Mouse (Mus musculus) intestine, embryonic 16.5 days (tissue): ENCODE data around the gene Pet117. TPM values are rescaled to one million over a fixed set of nuclear protein-coding genes. Genes with fewer than 3 reads are reported as not detected.
A peak's percentile ranks its signal among the peaks of the same experiment; 100 is the strongest.

Source experiments
- ATAC-seq: fragments of 200-750 bp; cut with Nextera tagmentation; 2 replicates; pipeline ENCODE4 v1.8.0; 2017; ENCODE audit warnings: moderate TSS enrichment, moderate library complexity
- H3K27ac ChIP-seq: fragments of 300-500 bp; sonication (generic); 2 replicates; pipeline ENCODE4 v1.5.1; 2014; ENCODE audit warnings: mild to moderate bottlenecking, low read length
- H3K27me3 ChIP-seq: fragments of 300-500 bp; sonication (generic); replicated peaks from 2 replicates; pipeline ENCODE4 v1.6.1; 2014; ENCODE audit warnings: low read length, control low read depth, mixed read lengths; ENCODE audit not compliant: control insufficient read depth, insufficient read depth
- H3K36me3 ChIP-seq: fragments of 300-500 bp; sonication (generic); 2 replicates; pipeline ENCODE4 v1.6.1; 2014; ENCODE audit warnings: low read length, control low read depth; ENCODE audit not compliant: control insufficient read depth, insufficient read depth
- H3K4me1 ChIP-seq: fragments of 300-500 bp; sonication (generic); 2 replicates; pipeline ENCODE4 v1.6.1; 2014; ENCODE audit warnings: low read length, control low read depth, mixed read lengths; ENCODE audit not compliant: control insufficient read depth, insufficient read depth
- H3K4me2 ChIP-seq: fragments of 300-500 bp; sonication (generic); 2 replicates; pipeline ENCODE4 v1.6.1; 2014; ENCODE audit warnings: low read depth, low read length, control low read depth
- H3K4me3 ChIP-seq: fragments of 300-500 bp; sonication (generic); 2 replicates; pipeline ENCODE4 v1.5.1; 2014; ENCODE audit warnings: mild to moderate bottlenecking, low read length
- H3K9ac ChIP-seq: fragments of 300-500 bp; sonication (generic); 2 replicates; pipeline ENCODE4 v1.6.1; 2014; ENCODE audit warnings: low read depth, low read length
- H3K9me3 ChIP-seq: fragments of 300-500 bp; sonication (generic); 2 replicates; pipeline ENCODE4 v1.6.1; 2016; ENCODE audit warnings: low read length, control low read depth; ENCODE audit not compliant: control insufficient read depth
- whole genome bisulfite sequencing: fragments of 180-500 bp; shearing (Covaris S2); extraction: QIAGEN DNeasy Blood & Tissue Kit; methylation state at CpG from one replicate; pipeline ENCODE4 v1.1.7; 2014; 5-methylcytosine and 5-hydroxymethylcytosine counted together
- polyA plus RNA-seq: library from polyadenylated mRNA; unstranded; fragments of >200 nt; fragmentation: Nextera tagmentation; extraction: Ambion mirVana; gene quantifications from 2 replicates; pipeline ENCODE4 v1.2.1, GENCODE M21; 2015

Pet117 gene
- polyA plus RNA-seq, 1 experiment from 2014 or later = 1.3 TPM

DNA sequence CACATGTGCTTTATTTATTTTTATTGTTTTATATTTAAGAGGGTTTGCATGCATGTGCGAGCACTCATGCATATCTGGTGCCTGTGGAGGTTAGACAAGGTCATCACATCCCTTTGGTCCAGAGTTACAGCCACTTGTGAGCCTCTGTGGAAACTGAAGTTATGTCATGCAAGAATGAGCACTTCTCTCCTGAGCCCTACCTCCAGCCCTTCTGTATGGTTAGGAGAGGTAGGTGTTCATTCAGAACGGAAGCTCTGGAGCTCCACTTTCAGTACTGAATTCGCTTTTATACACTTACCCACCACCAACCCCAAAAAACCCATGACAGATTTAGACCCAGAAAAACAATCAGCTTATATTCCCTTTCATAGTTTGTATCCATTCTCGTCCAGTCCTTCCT lies 2.8 kb downstream of the Pet117 start:
- no peak for ATAC-seq
- no peak overlapping the region for H3K27ac ChIP-seq
- H3K9ac ChIP-seq = no peak overlapping the region
- no peak overlapping the region for H3K4me2 ChIP-seq
- H3K4me3 ChIP-seq = no peak overlapping the region
- peaks cover 15% of the 10 kb centered on the region for H3K36me3 ChIP-seq
- H3K4me1 ChIP-seq = peaks cover 9% of the 10 kb centered on the region; the same call in 1 of the 2 replicates
- WGBS = 96% methylated on average over 4 of the region's 4 CpGs
- H3K27me3 ChIP-seq = no peaks in the 10 kb centered on the region
- no peaks in the 10 kb centered on the region for H3K9me3 ChIP-seq

DNA sequence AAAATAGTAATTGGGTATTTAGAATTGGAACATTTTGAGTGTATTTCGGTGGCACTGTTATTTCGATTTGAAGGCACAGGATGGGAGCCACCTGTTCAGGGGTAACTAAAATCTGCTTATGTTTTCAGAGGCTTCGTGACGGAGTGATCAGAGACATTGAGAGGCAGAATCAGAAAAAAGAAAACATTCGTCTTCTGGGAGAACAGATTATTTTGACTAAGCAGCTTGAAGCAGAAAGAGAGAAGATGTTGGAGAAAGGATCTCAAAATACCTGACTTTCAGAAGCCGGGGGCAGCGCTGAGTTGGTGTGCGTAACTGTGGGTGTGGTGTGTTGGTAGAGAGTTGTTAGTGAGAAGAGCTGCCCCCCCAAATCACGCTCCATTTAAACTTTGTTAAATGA lies 4.3 kb downstream of the Pet117 start:
- Histone ChIP-seq H3K27ac (no peak overlapping the region), H3K4me3 (no peak overlapping the region), H3K4me2 (no peak overlapping the region), H3K27me3 (no peaks in the 10 kb centered on the region), H3K4me1 (peaks cover 9% of the 10 kb centered on the region; the same call in 1 of the 2 replicates), H3K9ac (no peak overlapping the region), H3K9me3 (no peaks in the 10 kb centered on the region), H3K36me3 (peaks cover 15% of the 10 kb centered on the region)
- ATAC-seq = no peak
- 91% methylated on average over 9 of the region's 9 CpGs for WGBS

DNA sequence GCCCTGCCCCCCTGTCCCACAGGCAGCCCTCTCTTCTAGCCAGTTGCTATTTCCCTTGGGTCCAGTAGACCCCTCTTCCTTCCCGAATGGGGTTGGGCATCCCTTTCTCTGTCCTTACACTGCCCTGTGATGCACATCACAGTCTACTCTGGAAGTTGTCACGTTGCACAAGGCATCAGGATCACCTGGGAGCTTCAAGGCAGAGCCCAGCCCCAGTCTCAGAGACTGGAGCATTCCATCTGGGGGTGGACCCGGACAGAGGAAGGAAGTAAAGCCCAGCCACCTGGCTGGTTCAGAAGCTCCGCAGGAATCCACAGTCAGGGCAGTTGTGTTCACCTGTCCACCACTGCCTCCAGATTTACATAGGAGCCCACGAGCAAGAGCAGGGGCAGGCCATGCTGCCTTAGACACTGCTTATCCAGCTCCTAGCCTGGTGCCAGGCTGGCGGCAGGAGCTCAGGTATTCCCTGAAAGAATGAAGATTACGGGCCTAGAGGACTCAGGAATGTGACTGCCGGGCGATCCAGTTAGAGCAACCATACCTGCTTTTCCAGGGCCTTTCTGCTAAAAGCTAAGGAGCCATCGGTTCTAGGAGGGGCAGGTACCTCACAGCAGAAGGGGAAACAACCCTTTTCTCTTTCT lies 6.4 kb downstream of the Pet117 start:
- Histone ChIP-seq H3K9me3 (no peaks in the 10 kb centered on the region), H3K4me1 (peaks cover 7% of the 10 kb centered on the region; the same call in 1 of the 2 replicates), H3K27ac (no peak overlapping the region), H3K4me2 (no peak overlapping the region), H3K27me3 (no peaks in the 10 kb centered on the region), H3K36me3 (peaks cover 18% of the 10 kb centered on the region), H3K9ac (no peak overlapping the region), H3K4me3 (no peak overlapping the region)
- ATAC-seq = no peak
- 74% methylated on average over 10 of the region's 10 CpGs for WGBS

DNA sequence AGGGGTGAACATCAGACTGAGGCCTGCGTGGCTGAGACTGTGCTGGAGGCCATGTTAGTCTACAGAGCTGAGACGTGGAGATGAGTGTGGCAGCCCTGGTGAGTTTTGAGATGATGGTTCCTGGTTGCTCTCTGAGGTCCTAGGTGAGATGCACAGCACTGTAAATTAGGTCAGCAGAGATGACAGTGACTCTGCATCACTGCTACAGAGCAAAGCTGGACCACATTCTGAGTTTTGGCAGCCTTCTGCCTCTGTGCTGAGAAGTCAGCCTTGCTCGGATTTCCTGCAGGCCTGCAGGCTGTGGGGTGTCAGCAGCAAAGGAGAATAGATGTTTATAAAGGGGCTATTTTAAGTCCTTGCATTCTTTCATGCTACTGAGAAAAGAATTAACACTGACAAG lies 12.5 kb downstream of the Pet117 start:
- Histone ChIP-seq H3K4me3 (no peak overlapping the region), H3K9ac (no peak overlapping the region), H3K27ac (peak overlapping the region; percentile 34; the same call in 1 of the 2 replicates), H3K4me2 (no peak overlapping the region), H3K4me1 (no peaks in the 10 kb centered on the region), H3K36me3 (peaks cover 8% of the 10 kb centered on the region; the same call in 1 of the 2 replicates), H3K27me3 (no peaks in the 10 kb centered on the region), H3K9me3 (no peaks in the 10 kb centered on the region)
- 80% methylated on average over 3 of the region's 3 CpGs for WGBS
- 0 out of 2 replicates have a peak, but pooled peaks have one; percentile 40 for ATAC-seq

DNA sequence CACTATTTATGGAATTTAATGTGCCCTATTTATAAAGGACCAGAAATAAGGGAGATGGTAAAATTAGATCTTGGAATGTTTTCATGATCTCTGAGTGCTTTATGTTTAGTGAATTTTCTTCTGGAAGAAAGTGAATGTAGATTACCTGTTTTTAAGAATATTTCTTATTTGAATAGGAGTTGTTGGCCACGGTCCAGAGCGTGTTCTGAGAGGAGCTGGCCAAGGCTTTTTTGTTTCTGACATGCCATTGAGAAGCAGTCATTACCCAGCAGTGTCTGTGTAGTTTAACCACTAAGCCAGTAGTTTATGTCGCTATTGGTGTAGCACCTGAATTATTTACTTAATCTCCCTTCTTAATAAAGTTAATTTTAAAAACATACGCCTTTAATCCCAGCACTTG lies 12.9 kb downstream of the Pet117 start:
- H3K27ac ChIP-seq = no peak overlapping the region
- H3K4me2 ChIP-seq = no peak overlapping the region
- H3K4me1 ChIP-seq = no peaks in the 10 kb centered on the region
- no peak overlapping the region for H3K4me3 ChIP-seq
- no peak overlapping the region for H3K9ac ChIP-seq
- peaks cover 8% of the 10 kb centered on the region; the same call in 1 of the 2 replicates for H3K36me3 ChIP-seq
- H3K9me3 ChIP-seq = no peaks in the 10 kb centered on the region
- ATAC-seq = no peak
- H3K27me3 ChIP-seq = no peaks in the 10 kb centered on the region
- 86% methylated on average over 4 of the region's 4 CpGs for WGBS

DNA sequence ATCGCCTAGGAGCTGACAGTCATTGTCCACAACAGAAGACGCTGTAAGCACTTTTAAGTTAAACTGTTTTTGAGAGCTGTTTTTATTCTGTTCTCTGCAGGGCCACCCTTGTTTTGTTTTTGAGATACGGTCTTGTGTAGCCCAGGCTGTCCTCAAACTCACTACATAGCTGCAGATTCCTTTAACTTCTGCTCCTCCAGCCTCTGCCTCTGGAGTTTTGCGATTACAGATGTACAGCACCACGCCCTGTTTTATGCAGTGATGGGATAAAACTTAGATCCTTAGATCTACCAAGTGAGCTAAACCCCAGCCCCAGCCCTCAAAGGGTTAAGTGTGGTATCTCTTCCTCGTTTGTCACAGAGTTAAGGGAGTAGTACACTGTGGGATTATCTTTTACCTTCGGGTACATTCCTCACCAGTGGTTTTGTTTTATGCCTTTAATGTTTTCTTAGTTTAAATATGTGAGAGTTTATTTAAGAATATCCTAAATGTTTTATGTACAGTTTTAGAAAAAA lies 13.9 kb downstream of the Pet117 start:
- H3K36me3 ChIP-seq = peaks cover 8% of the 10 kb centered on the region; the same call in 1 of the 2 replicates
- WGBS = 77% methylated on average over 7 of the region's 7 CpGs

DNA sequence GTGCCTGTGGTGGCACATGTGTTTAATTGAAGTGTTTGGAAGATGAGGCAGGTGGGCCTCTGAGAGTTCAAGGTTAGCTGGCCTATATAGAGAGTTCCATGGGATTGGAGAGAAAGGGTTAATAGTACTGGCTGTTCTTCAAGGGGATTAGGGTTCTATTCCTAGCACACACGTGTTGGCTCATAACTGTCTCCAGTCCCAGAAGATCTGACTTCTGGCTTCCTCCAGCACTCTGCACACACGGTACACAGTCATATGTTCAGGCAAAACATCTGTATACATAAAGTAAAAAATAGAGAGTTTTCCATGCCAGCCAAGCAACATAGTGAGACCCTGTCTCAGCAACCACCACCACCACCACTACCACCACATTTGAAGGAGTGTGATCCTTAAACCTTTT lies 17.5 kb downstream of the Pet117 start:
- Histone ChIP-seq H3K9ac (no peak overlapping the region), H3K36me3 (peaks cover 25% of the 10 kb centered on the region), H3K4me3 (no peak overlapping the region), H3K4me1 (no peaks in the 10 kb centered on the region), H3K9me3 (peaks cover 5% of the 10 kb centered on the region; the same call in 1 of the 2 replicates), H3K27me3 (no peaks in the 10 kb centered on the region), H3K4me2 (no peak overlapping the region), H3K27ac (no peak overlapping the region)
- 67% methylated on average over 2 of the region's 2 CpGs for WGBS
- ATAC-seq = no peak

More for the DNA sequence above, 13.9 kb downstream of the Pet117 start:
- Histone ChIP-seq H3K27ac (no peak overlapping the region), H3K4me2 (no peak overlapping the region), H3K4me3 (no peak overlapping the region), H3K9ac (no peak overlapping the region), H3K27me3 (no peaks in the 10 kb centered on the region), H3K4me1 (no peaks in the 10 kb centered on the region), H3K9me3 (no peaks in the 10 kb centered on the region)
- ATAC-seq = no peak

DNA sequence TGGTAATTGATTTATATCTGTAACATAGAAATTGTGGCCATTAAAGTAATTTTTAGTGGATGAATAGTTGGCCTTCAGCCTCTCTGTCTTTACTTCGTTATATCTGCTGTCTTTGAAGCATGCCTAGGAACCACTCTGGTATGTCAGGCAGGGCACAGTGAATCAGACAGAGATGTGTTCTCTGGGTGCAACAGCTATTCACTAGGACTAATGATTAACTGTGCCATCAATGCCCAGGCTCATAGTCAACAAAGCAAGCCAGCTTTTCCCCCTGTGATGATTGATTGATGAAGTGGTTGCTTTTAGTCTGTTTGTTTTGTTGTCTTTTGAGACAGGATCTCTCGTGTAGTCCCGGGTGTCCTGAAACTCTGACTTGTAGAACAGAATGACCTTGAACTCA lies 19.6 kb downstream of the Pet117 start:
- Histone ChIP-seq H3K4me2 (no peak overlapping the region), H3K27me3 (no peaks in the 10 kb centered on the region), H3K36me3 (peaks cover 26% of the 10 kb centered on the region), H3K9ac (no peak overlapping the region), H3K27ac (no peak overlapping the region), H3K9me3 (peaks cover 5% of the 10 kb centered on the region; the same call in 1 of the 2 replicates), H3K4me3 (no peak overlapping the region), H3K4me1 (no peaks in the 10 kb centered on the region)
- no peak for ATAC-seq
- 66% methylated on average over 3 of the region's 3 CpGs for WGBS

DNA sequence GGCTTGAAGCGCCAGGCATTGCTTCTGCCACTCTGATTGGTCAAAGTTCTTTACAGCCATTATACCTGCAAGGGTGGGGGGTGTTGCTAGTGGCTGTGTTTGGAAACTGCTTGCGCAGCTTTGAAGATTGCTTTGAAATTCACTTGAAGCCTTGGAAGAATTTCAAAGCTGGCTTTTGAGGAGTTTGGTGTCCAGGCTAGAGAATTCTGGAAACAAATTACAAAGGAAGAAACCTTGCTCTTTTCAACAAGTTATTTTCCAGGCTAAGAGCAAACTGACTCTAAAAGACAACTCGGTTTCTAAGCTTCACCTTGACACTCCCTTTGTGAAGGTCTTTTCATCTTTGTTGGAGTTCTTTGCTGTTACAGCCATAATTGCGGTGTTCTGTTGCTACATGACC lies 30.7 kb downstream of the Pet117 start:
- peaks cover 24% of the 10 kb centered on the region for H3K36me3 ChIP-seq
- no peaks in the 10 kb centered on the region for H3K4me1 ChIP-seq
- no peaks in the 10 kb centered on the region for H3K9me3 ChIP-seq
- no peak overlapping the region for H3K27ac ChIP-seq
- no peak overlapping the region for H3K4me2 ChIP-seq
- no peak for ATAC-seq
- H3K27me3 ChIP-seq = no peaks in the 10 kb centered on the region
- H3K4me3 ChIP-seq = no peak overlapping the region
- H3K9ac ChIP-seq = no peak overlapping the region
- 90% methylated on average over 4 of the region's 4 CpGs for WGBS
